Mouse (Mus musculus): ENCODE measurements at regions not wholly inside any gene's neighbourhood (a gene's known extent, or its start where the extent isn't known, plus 50 kb on each side); places are given as distances from the start of the nearest gene placed in this dataset.

DNA sequence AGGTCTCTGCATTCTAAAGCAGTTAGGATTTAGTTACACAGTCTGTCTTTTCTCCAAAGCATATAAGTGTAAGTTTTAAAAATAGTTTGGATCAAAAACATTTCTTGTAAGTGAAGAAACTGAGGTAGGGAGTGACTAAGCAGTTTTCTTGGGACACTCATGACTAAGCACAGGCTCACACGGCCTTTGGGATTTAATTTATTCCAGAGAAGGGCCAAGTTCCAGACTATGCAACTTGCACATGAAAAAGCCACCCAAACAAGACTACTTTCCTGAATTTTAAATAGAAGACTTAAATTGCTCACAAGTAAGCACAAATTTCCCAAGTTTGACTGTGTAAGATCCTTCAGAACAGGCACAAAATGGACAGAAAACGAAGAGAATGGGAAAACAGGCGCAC is 441.8 kb upstream of the Pou3f3 start:
- TF ChIP-seq GATA1 (IDR thresholded peaks at IDR 0.05; ENCODE audit: borderline replicate concordance, low read length) (no peak), FLI1 (IDR thresholded peaks at IDR 0.05; ENCODE audit: low read length) (no peak)
